Mouse (Mus musculus) MEL (cell line): Measurements from ENCODE around the gene Ten1.

Experiments used
- CTCF ChIP-seq, 3 experiments: IDR thresholded peaks in 2 of 3; conservative IDR thresholded peaks in 1 of 3; 2 replicates each; pipeline ENCODE4 v1.5.1; 2011 to 2012; ENCODE audit warnings: low read length in 3 of 3, low read depth in 2 of 3, mild to moderate bottlenecking in 2 of 3, improper control_type of control experiment in 1 of 3, inconsistent platforms in 1 of 3, mixed read lengths in 1 of 3, moderate library complexity in 1 of 3; ENCODE audit not compliant: control insufficient read depth in 1 of 3, insufficient read depth in 1 of 3, poor library complexity in 1 of 3, severe bottlenecking in 1 of 3
- EP300 ChIP-seq, 2 experiments: IDR thresholded peaks; 2 replicates each; pipeline ENCODE4 v1.6.1; 2011; ENCODE audit warnings: improper control_type of control experiment in 2 of 2, low read length in 2 of 2, low read depth in 1 of 2, mild to moderate bottlenecking in 1 of 2
- GATA1 ChIP-seq: IDR thresholded peaks from 2 replicates; pipeline ENCODE4 v1.6.1; 2011; ENCODE audit warnings: low read depth, low read length, improper control_type of control experiment
- POLR2A ChIP-seq, 2 experiments: IDR thresholded peaks; 2 replicates each; pipeline ENCODE4 v1.6.1; 2011 to 2012; ENCODE audit warnings: low read length in 2 of 2, mild to moderate bottlenecking in 2 of 2, control low read depth in 1 of 2, improper control_type of control experiment in 1 of 2, low read depth in 1 of 2, moderate library complexity in 1 of 2; ENCODE audit not compliant: control insufficient read depth in 1 of 2, insufficient read depth in 1 of 2, poor library complexity in 1 of 2
- USF1 ChIP-seq: IDR thresholded peaks from 2 replicates; pipeline ENCODE4 v1.6.1; 2014; ENCODE audit warnings: low read depth, mild to moderate bottlenecking, inconsistent platforms, low read length, improper control_type of control experiment, moderate library complexity

- no peak for TF ChIP-seq POLR2A (IDR thresholded peaks at IDR 0.05; ENCODE audit: control insufficient read depth in 1 of 2, insufficient read depth in 1 of 2, low read depth in 1 of 2, low read length in 2 of 2, poor library complexity in 1 of 2)
- no peak for TF ChIP-seq CTCF (IDR thresholded peaks at IDR 0.05 in 2 of 3, conservative IDR thresholded peaks at IDR 0.05 in 1 of 3; ENCODE audit: control insufficient read depth in 1 of 3, insufficient read depth in 1 of 3, low read depth in 2 of 3, low read length in 3 of 3, poor library complexity in 1 of 3, severe bottlenecking in 1 of 3)
- no peak for TF ChIP-seq GATA1
- TF ChIP-seq EP300 (IDR thresholded peaks at IDR 0.05; ENCODE audit: low read depth in 1 of 2, low read length in 2 of 2), result no peak
- no peak for TF ChIP-seq USF1
These were observed 29.4 kb upstream of the Ten1 start for GRCm38 (mm10) chr11:116169214-116169613.
